Mouse (Mus musculus): ENCODE data around the gene Ptpn11.

DNA sequence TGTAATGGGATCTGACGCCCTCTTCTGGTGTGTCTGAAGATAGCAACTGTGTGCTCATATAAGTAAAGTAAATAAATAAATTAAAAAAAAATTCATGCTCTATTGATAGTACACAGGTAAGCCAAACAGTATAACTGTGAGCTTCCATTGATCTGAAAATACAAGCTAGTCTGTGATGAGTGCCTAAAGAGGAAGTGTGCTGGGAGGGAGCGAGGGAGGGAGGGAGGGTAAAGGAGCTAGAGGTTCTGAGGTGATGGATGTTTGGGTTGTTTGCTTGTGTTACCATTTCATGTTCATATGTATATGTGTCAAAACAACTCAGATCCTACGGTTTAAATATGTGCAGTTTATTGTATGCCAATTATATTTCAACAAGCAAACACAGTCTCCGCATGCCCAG, 35.6 kb upstream of the Ptpn11 start:
- TF ChIP-seq E2F4 (IDR thresholded peaks at IDR 0.05; ENCODE audit: insufficient read depth), result no peak
- no peak for TF ChIP-seq TCF12 (IDR thresholded peaks at IDR 0.05; ENCODE audit: insufficient read depth, poor library complexity, severe bottlenecking)
- no peak for TF ChIP-seq MYOG (IDR thresholded peaks at IDR 0.05; ENCODE audit: control insufficient read depth in 1 of 3, insufficient read depth in 1 of 3, insufficient read length in 2 of 3, low read depth in 2 of 3)
- TF ChIP-seq POLR2A (IDR thresholded peaks at IDR 0.05; ENCODE audit: insufficient read length, low read depth), result no peak
- no peak for TF ChIP-seq USF1 (IDR thresholded peaks at IDR 0.05; ENCODE audit: low read depth)
- TF ChIP-seq MAX (IDR thresholded peaks at IDR 0.05; ENCODE audit: low read depth), result no peak
- no peak for TF ChIP-seq REST (IDR thresholded peaks at IDR 0.05; ENCODE audit: insufficient read depth, insufficient read length)
- TF ChIP-seq CEBPB (IDR thresholded peaks at IDR 0.05; ENCODE audit: insufficient read depth, poor library complexity, severe bottlenecking), result no peak
- TF ChIP-seq POLR2AphosphoS2 (IDR thresholded peaks at IDR 0.05; ENCODE audit: insufficient read length, low read depth), result no peak

All from myocyte (in vitro differentiated cells).